Comparison of ENCODE assay signal across 19 mouse cellular contexts in genomic region chr15:81886795-81887550, GRCm38 (mm10). TPM values are rescaled to one million over a fixed set of nuclear protein-coding genes. Genes with fewer than 3 reads are reported as not detected.
DNase-seq lines count a peak whose midpoint lies in the region; ATAC-seq and TF ChIP-seq lines count a peak whose summit lies in the region.
"Had no signal": no experiment of that assay in that cellular context is flagged by ENCODE, and none has a peak within 500 bp of the region (broad histone marks: within the 10 kb centered on the region; RNA-seq: fewer than 3 reads in every experiment).

No protein-coding gene starts in this region.

- intact Hi-C loops in heart, postnatal 25 days (cut with DNase I) = no loop called here
- intact Hi-C loops in left cerebral cortex, adult 2 months (cut with DNase I) = no loop called here
- intact Hi-C loops in left cerebral cortex, postnatal 10 days (cut with DNase I) = no loop called here

- H3K4me3 ChIP-seq in heart, postnatal 0 days (ENCODE audit: low read depth, low read length) = no peak overlapping the region
- H3K4me3 ChIP-seq in left cerebral cortex, adult 2 months = no peak overlapping the region
- no peak overlapping the region for H3K4me3 ChIP-seq in bone marrow macrophage, adult 2 months (ENCODE audit: insufficient read depth, low read length)
- H3K4me3 ChIP-seq: embryonic facial prominence, embryonic 13.5 days; heart, embryonic 15.5 days; hindbrain, embryonic 12.5 days; limb, embryonic 13.5 days; liver, embryonic 15.5 days had no signal

- H3K9ac ChIP-seq in heart, postnatal 0 days (replicated peaks; ENCODE audit: low read depth, low read length) = no peak overlapping the region
- H3K9ac ChIP-seq: embryonic facial prominence, embryonic 13.5 days; heart, embryonic 15.5 days; hindbrain, embryonic 12.5 days; limb, embryonic 13.5 days; liver, embryonic 15.5 days had no signal

- no peaks in the 10 kb centered on the region for H3K9me3 ChIP-seq in heart, postnatal 0 days (replicated peaks; ENCODE audit: control insufficient read depth, low read length)
- H3K9me3 ChIP-seq: embryonic facial prominence, embryonic 13.5 days; heart, embryonic 15.5 days; hindbrain, embryonic 12.5 days; limb, embryonic 13.5 days; liver, embryonic 15.5 days had no signal

- no peak for TF ChIP-seq EP300 in heart, postnatal 0 days (IDR thresholded peaks at IDR 0.05; ENCODE audit: low read depth)

- DNase-seq in heart, postnatal 0 days (ENCODE audit: low spot score) = no peak
- no peak for DNase-seq in heart, postnatal 25 days (ENCODE audit: low spot score)
- no peak for DNase-seq in left cerebral cortex, adult 2 months (ENCODE audit: extremely low spot score in 1 of 2, low spot score in 2 of 2)
- DNase-seq in left cerebral cortex, postnatal 10 days (ENCODE audit: extremely low spot score in 1 of 2, low spot score in 2 of 2) = no peak
- peak; percentile 48 for DNase-seq in lung, postnatal 25 days (ENCODE audit: low spot score)
- DNase-seq in embryo, embryonic 10 days (ENCODE audit: low spot score) = no peak
- DNase-seq: adrenal gland, adult 8-10 months; cerebellum, adult 11 months; cerebellum, postnatal 10 days; gastrocnemius, postnatal 10 days; thymus, postnatal 14 days had no signal

- H3K4me2 ChIP-seq in heart, postnatal 0 days (ENCODE audit: low read depth, low read length) = no peak overlapping the region
- H3K4me2 ChIP-seq: embryonic facial prominence, embryonic 13.5 days; heart, embryonic 15.5 days; hindbrain, embryonic 12.5 days; limb, embryonic 13.5 days; liver, embryonic 15.5 days; midbrain, embryonic 11.5 days had no signal

- no peaks in the 10 kb centered on the region for H3K27me3 ChIP-seq in heart, postnatal 0 days (ENCODE audit: control insufficient read depth, insufficient read depth, low read length)
- H3K27me3 ChIP-seq: embryonic facial prominence, embryonic 13.5 days; heart, embryonic 15.5 days; hindbrain, embryonic 12.5 days; limb, embryonic 13.5 days; liver, embryonic 15.5 days had no signal

- no peak for TF ChIP-seq POLR2A in bone marrow macrophage, adult 2 months (IDR thresholded peaks at IDR 0.05; ENCODE audit: borderline replicate concordance, low read depth, low read length)

- TF ChIP-seq CTCF in heart, postnatal 0 days (IDR thresholded peaks at IDR 0.05; ENCODE audit: low read depth) = no peak
- no peak; the same call in 1 of the 2 replicates for TF ChIP-seq CTCF in left cerebral cortex, adult 2 months (IDR thresholded peaks at IDR 0.05)
- TF ChIP-seq CTCF in bone marrow macrophage, adult 2 months (IDR thresholded peaks at IDR 0.05; ENCODE audit: low read depth, low read length) = no peak

- ATAC-seq in heart, postnatal 0 days (ENCODE audit: insufficient read depth, low read depth) = peak; percentile 25
- ATAC-seq: forebrain, embryonic 16.5 days had no signal

- H3K4me1 ChIP-seq in heart, postnatal 0 days (ENCODE audit: control insufficient read depth, insufficient read depth) = 0 out of 2 replicates have a peak, but pooled peaks cover 3% of the 10 kb centered on the region
- H3K4me1 ChIP-seq in bone marrow macrophage, adult 2 months (ENCODE audit: control insufficient read depth, insufficient read depth, low read length) = peaks cover 20% of the 10 kb centered on the region
- H3K4me1 ChIP-seq: embryonic facial prominence, embryonic 13.5 days; hindbrain, embryonic 12.5 days; limb, embryonic 13.5 days had no signal

- H3K27ac ChIP-seq in heart, postnatal 0 days (ENCODE audit: low read depth) = peak overlapping the region; percentile 11; the same call in 1 of the 2 replicates
- H3K27ac ChIP-seq in left cerebral cortex, adult 2 months = peak overlapping the region; percentile 40; the same call in 1 of the 2 replicates
- H3K27ac ChIP-seq in bone marrow macrophage, adult 2 months (ENCODE audit: insufficient read depth, low read depth, low read length) = peak overlapping the region; percentile 25; the same call in 1 of the 2 replicates
- H3K27ac ChIP-seq: embryonic facial prominence, embryonic 13.5 days; heart, embryonic 15.5 days; hindbrain, embryonic 12.5 days; limb, embryonic 13.5 days; liver, embryonic 15.5 days had no signal

- peaks cover 38% of the 10 kb centered on the region for H3K36me3 ChIP-seq in heart, postnatal 0 days (replicated peaks; ENCODE audit: control insufficient read depth, insufficient read depth, low read length)

- 64% methylated on average over 6 of the region's 6 CpGs for WGBS in heart, postnatal 0 days

RNA-seq across cellular contexts. Expression of gene Aco2, which starts 14.9 kb away (rescaled TPM):
- 2,020 and 2,039 TPM in 2 replicates for total RNA-seq in heart, postnatal 0 days (2014; rRNA removed; ENCODE audit: low replicate concordance)
- 1,019 and 1,040 TPM in 2 replicates for polyA plus RNA-seq in heart, postnatal 0 days (2015; fragmentation: Nextera tagmentation; extraction: Ambion mirVana)
- total RNA-seq in heart, postnatal 25 days (2021) = 1,000 to 10,000 TPM; 2,060 to 2,092 TPM
- total RNA-seq in left cerebral cortex, adult 2 months (2021) = 100 to 1,000 TPM; 420 to 427 TPM
- 100 to 1,000 TPM; 392 to 412 TPM for total RNA-seq in left cerebral cortex, postnatal 10 days (2021)
- 79.8 and 97.0 TPM in 2 replicates for polyA plus RNA-seq in bone marrow macrophage, adult 2 months (2012; ENCODE audit: insufficient read depth, insufficient read length, missing spikeins)

RNA-seq across cellular contexts. Expression of gene Phf5a, which starts 15.3 kb away (rescaled TPM):
- total RNA-seq in heart, postnatal 0 days (2014; rRNA removed; ENCODE audit: low replicate concordance) = 26.9 and 31.0 TPM in 2 replicates
- 60.7 and 65.3 TPM in 2 replicates for polyA plus RNA-seq in heart, postnatal 0 days (2015; fragmentation: Nextera tagmentation; extraction: Ambion mirVana)
- total RNA-seq in heart, postnatal 25 days (2021) = 10 to 100 TPM; 29.7 to 38.0 TPM
- total RNA-seq in left cerebral cortex, adult 2 months (2021) = 10 to 100 TPM; 31.1 to 32.8 TPM
- 10 to 100 TPM; 42.6 to 44.5 TPM for total RNA-seq in left cerebral cortex, postnatal 10 days (2021)
- polyA plus RNA-seq in bone marrow macrophage, adult 2 months (2012; ENCODE audit: insufficient read depth, insufficient read length, missing spikeins) = 45.5 and 51.6 TPM in 2 replicates

RNA-seq across cellular contexts. Expression of gene Tob2, which starts 28.4 kb away (rescaled TPM):
- 19.2 and 75.8 TPM in 2 replicates for total RNA-seq in heart, postnatal 0 days (2014; rRNA removed; ENCODE audit: low replicate concordance)
- 16.0 and 18.2 TPM in 2 replicates for polyA plus RNA-seq in heart, postnatal 0 days (2015; fragmentation: Nextera tagmentation; extraction: Ambion mirVana)
- total RNA-seq in heart, postnatal 25 days (2021) = 10 to 100 TPM; 66.9 to 95.5 TPM
- total RNA-seq in left cerebral cortex, adult 2 months (2021) = 10 to 100 TPM; 34.8 to 41.4 TPM
- total RNA-seq in left cerebral cortex, postnatal 10 days (2021) = 10 to 100 TPM; 25.5 to 29.9 TPM
- polyA plus RNA-seq in bone marrow macrophage, adult 2 months (2012; ENCODE audit: insufficient read depth, insufficient read length, missing spikeins) = 35.4 and 35.8 TPM in 2 replicates

RNA-seq across cellular contexts. Expression of gene Polr3h, which starts 39.1 kb away (rescaled TPM):
- 8.4 and 14.8 TPM in 2 replicates for total RNA-seq in heart, postnatal 0 days (2014; rRNA removed; ENCODE audit: low replicate concordance)
- polyA plus RNA-seq in heart, postnatal 0 days (2015; fragmentation: Nextera tagmentation; extraction: Ambion mirVana) = 315 and 321 TPM in 2 replicates
- 1 to 10 TPM; 6.7 to 7.0 TPM for total RNA-seq in heart, postnatal 25 days (2021)
- 10 to 100 TPM; 50.1 to 56.8 TPM for total RNA-seq in left cerebral cortex, adult 2 months (2021)
- 10 to 100 TPM; 44.8 to 55.0 TPM for total RNA-seq in left cerebral cortex, postnatal 10 days (2021)
- polyA plus RNA-seq in bone marrow macrophage, adult 2 months (2012; ENCODE audit: insufficient read depth, insufficient read length, missing spikeins) = 6.0 and 6.8 TPM in 2 replicates

RNA-seq across cellular contexts. Expression of gene Csdc2, which starts 49.6 kb away (rescaled TPM):
- total RNA-seq in heart, postnatal 0 days (2014; rRNA removed; ENCODE audit: low replicate concordance) = 2.0 and 2.8 TPM in 2 replicates
- 7.7 and 7.9 TPM in 2 replicates for polyA plus RNA-seq in heart, postnatal 0 days (2015; fragmentation: Nextera tagmentation; extraction: Ambion mirVana)
- 10 to 100 TPM; 73.5 to 87.5 TPM for total RNA-seq in heart, postnatal 25 days (2021)
- total RNA-seq in left cerebral cortex, adult 2 months (2021) = 10 to 100 TPM; 91.2 to 97.6 TPM
- 100 to 1,000 TPM; 154 to 156 TPM for total RNA-seq in left cerebral cortex, postnatal 10 days (2021)
- polyA plus RNA-seq in bone marrow macrophage, adult 2 months (2012; ENCODE audit: insufficient read depth, insufficient read length, missing spikeins) = 0.29 TPM in 1 of 2 replicates, not detected in the other
